Comparison of ENCODE assay signal across 10 mouse cellular contexts in the genomic region with DNA sequence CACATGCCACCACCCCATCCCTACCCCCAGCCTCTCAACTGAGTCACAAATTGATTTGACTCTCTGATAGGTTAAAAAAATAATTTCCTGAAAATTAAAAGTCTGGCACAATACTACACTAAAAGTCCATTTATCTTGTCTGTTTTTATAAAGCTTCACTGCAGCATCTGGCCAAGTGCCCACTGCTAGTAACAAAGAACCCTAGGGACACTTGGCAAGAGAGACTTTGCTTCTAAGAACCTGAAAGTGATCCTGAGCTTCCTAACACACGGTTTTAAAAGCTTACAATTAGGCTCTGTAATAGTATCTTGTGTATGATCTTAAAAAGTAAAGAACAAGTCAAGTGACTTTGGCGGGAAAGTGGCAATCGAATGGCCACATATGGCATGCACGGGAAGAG.
A peak's percentile ranks its signal among the peaks of the same experiment; 100 is the strongest.
DNase-seq lines count a peak whose midpoint lies in the region; ATAC-seq lines count a peak whose summit lies in the region.
"Had no signal": no experiment of that assay in that cellular context is flagged by ENCODE, and none has a peak within 500 bp of the region (broad histone marks: within the 10 kb centered on the region; RNA-seq: fewer than 3 reads in every experiment).

No protein-coding gene starts in this region.

- 0 out of 2 replicates have a peak overlapping the region, but pooled peaks have one; percentile 27 for H3K4me2 ChIP-seq in forebrain, embryonic 12.5 days
- H3K4me2 ChIP-seq in forebrain, embryonic 15.5 days (replicated peaks), result no peak overlapping the region
- peak overlapping the region; percentile 12; the same call in 1 of the 2 replicates for H3K4me2 ChIP-seq in liver, embryonic 12.5 days
- peak overlapping the region; percentile 43 for H3K4me2 ChIP-seq in embryonic facial prominence, embryonic 14.5 days (ENCODE audit: low read depth, low read length)
- peak overlapping the region; percentile 40 for H3K4me2 ChIP-seq in limb, embryonic 12.5 days

- no peak overlapping the region for H3K27ac ChIP-seq in forebrain, embryonic 12.5 days
- H3K27ac ChIP-seq in forebrain, embryonic 15.5 days (replicated peaks), result no peak overlapping the region
- no peak overlapping the region for H3K27ac ChIP-seq in liver, embryonic 12.5 days
- 0 out of 2 replicates have a peak overlapping the region, but pooled peaks have one; percentile 25 for H3K27ac ChIP-seq in embryonic facial prominence, embryonic 14.5 days (replicated peaks; ENCODE audit: low read depth, low read length)
- H3K27ac ChIP-seq in limb, embryonic 12.5 days, result no peak overlapping the region
- H3K27ac ChIP-seq: neural tube, embryonic 12.5 days had no signal

- DNase-seq in liver, result no peak
- peak; percentile 39 for DNase-seq in embryonic facial prominence, embryonic 14.5 days (ENCODE audit: low spot score)
- no peak for DNase-seq in gastrocnemius, adult 8-10 months (ENCODE audit: low spot score in 2 of 2)
- no peak for DNase-seq in cerebellum, postnatal 36 days
- DNase-seq: B cell, adult 2 months had no signal

- H3K9ac ChIP-seq in forebrain, embryonic 12.5 days, result no peak overlapping the region
- no peak overlapping the region for H3K9ac ChIP-seq in forebrain, embryonic 15.5 days (replicated peaks)
- H3K9ac ChIP-seq in liver, embryonic 12.5 days, result no peak overlapping the region
- H3K9ac ChIP-seq in embryonic facial prominence, embryonic 14.5 days (ENCODE audit: low read depth, low read length), result no peak overlapping the region
- H3K9ac ChIP-seq in limb, embryonic 12.5 days (replicated peaks), result no peak overlapping the region
- H3K9ac ChIP-seq: neural tube, embryonic 12.5 days had no signal

- H3K27me3 ChIP-seq in forebrain, embryonic 12.5 days, result 0 out of 2 replicates have a peak, but pooled peaks cover 5% of the 10 kb centered on the region
- H3K27me3 ChIP-seq in forebrain, embryonic 15.5 days, result no peaks in the 10 kb centered on the region
- H3K27me3 ChIP-seq in liver, embryonic 12.5 days (replicated peaks), result 0 out of 2 replicates have a peak, but pooled peaks cover 3% of the 10 kb centered on the region
- no peaks in the 10 kb centered on the region for H3K27me3 ChIP-seq in embryonic facial prominence, embryonic 14.5 days (replicated peaks; ENCODE audit: control insufficient read depth, insufficient read depth, low read length)
- H3K27me3 ChIP-seq in limb, embryonic 12.5 days, result no peaks in the 10 kb centered on the region
- H3K27me3 ChIP-seq: neural tube, embryonic 12.5 days had no signal

- H3K4me3 ChIP-seq in forebrain, embryonic 12.5 days (replicated peaks), result no peak overlapping the region
- no peak overlapping the region for H3K4me3 ChIP-seq in forebrain, embryonic 15.5 days
- H3K4me3 ChIP-seq in liver, embryonic 12.5 days, result no peak overlapping the region
- H3K4me3 ChIP-seq in embryonic facial prominence, embryonic 14.5 days (ENCODE audit: low read depth, low read length), result no peak overlapping the region
- no peak overlapping the region for H3K4me3 ChIP-seq in limb, embryonic 12.5 days (replicated peaks)
- H3K4me3 ChIP-seq: neural tube, embryonic 12.5 days had no signal

- H3K9me3 ChIP-seq in forebrain, embryonic 12.5 days, result no peaks in the 10 kb centered on the region
- no peaks in the 10 kb centered on the region for H3K9me3 ChIP-seq in forebrain, embryonic 15.5 days
- no peaks in the 10 kb centered on the region for H3K9me3 ChIP-seq in liver, embryonic 12.5 days (replicated peaks)
- no peaks in the 10 kb centered on the region for H3K9me3 ChIP-seq in embryonic facial prominence, embryonic 14.5 days (ENCODE audit: control insufficient read depth, low read length)
- no peaks in the 10 kb centered on the region for H3K9me3 ChIP-seq in limb, embryonic 12.5 days
- H3K9me3 ChIP-seq: neural tube, embryonic 12.5 days had no signal

- 53% methylated on average over 4 of the region's 4 CpGs for WGBS in forebrain, embryonic 12.5 days
- WGBS in forebrain, embryonic 15.5 days, result 50% methylated on average over 4 of the region's 4 CpGs
- 45% methylated on average over 4 of the region's 4 CpGs for WGBS in liver, embryonic 12.5 days (ENCODE audit: insufficient replicate concordance)
- WGBS in embryonic facial prominence, embryonic 14.5 days, result 34% methylated on average over 4 of the region's 4 CpGs
- 53% methylated on average over 4 of the region's 4 CpGs for WGBS in limb, embryonic 12.5 days

- no peak for ATAC-seq in forebrain, embryonic 12.5 days (ENCODE audit: low FRiP score)
- no peak for ATAC-seq in forebrain, embryonic 15.5 days (replicated peaks)
- no peak for ATAC-seq in liver, embryonic 12.5 days
- no peak for ATAC-seq in embryonic facial prominence, embryonic 14.5 days (ENCODE audit: low read depth)
- ATAC-seq in limb, embryonic 12.5 days (ENCODE audit: insufficient number of reproducible peaks, insufficient read depth, low FRiP score, low TSS enrichment, low read depth), result no peak

- no peaks in the 10 kb centered on the region for H3K36me3 ChIP-seq in forebrain, embryonic 12.5 days (replicated peaks)
- no peaks in the 10 kb centered on the region for H3K36me3 ChIP-seq in forebrain, embryonic 15.5 days
- H3K36me3 ChIP-seq in liver, embryonic 12.5 days, result no peaks in the 10 kb centered on the region
- no peaks in the 10 kb centered on the region for H3K36me3 ChIP-seq in embryonic facial prominence, embryonic 14.5 days (ENCODE audit: control insufficient read depth, insufficient read depth, low read length)
- no peaks in the 10 kb centered on the region for H3K36me3 ChIP-seq in limb, embryonic 12.5 days
- H3K36me3 ChIP-seq: neural tube, embryonic 12.5 days had no signal

- peaks cover 10% of the 10 kb centered on the region for H3K4me1 ChIP-seq in forebrain, embryonic 12.5 days
- H3K4me1 ChIP-seq in forebrain, embryonic 15.5 days, result no peaks in the 10 kb centered on the region
- peaks cover 3% of the 10 kb centered on the region; the same call in 1 of the 2 replicates for H3K4me1 ChIP-seq in liver, embryonic 12.5 days
- H3K4me1 ChIP-seq in embryonic facial prominence, embryonic 14.5 days (ENCODE audit: control insufficient read depth, insufficient read depth, low read length), result peaks cover 16% of the 10 kb centered on the region
- H3K4me1 ChIP-seq in limb, embryonic 12.5 days (replicated peaks), result peaks cover 16% of the 10 kb centered on the region
